Mouse (Mus musculus) CH12F3 (cell line): ENCODE results near the gene Akap10.

ENCODE experiments used
- in situ Hi-C: fragments of 300-500 bp; cut with MboI; formaldehyde crosslinking; loops from 2 replicates; pipeline ENCODE4 v1.14.3; 2020; ENCODE audit warnings: low sequenced_read_pairs

Gene Akap10

GRCm38 (mm10) chr11:61930098-61930517 is at the start of gene Akap10:
TSS of gene Akap10 (minus strand) at chr11:61930252.
- in situ Hi-C loops, result no loop called here

DNA sequence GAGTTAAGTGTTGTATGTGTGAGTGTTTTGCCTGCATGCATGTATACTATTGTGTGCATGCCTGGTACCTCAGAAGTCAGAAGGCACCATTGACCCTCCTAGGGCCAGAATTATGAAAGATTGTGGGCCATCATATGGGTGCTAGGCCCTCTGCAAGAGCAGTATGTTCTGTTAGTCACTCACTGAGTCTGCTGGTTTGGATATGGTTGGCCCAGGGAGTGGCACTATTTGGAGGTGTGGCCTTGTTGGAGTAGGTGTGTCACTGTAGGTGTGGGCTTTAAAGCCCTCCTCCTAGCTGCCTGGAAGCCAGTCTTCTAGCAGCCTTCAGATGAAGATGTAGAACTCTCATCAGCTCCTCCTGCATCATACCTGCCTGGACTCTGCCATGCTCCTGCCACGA is 45.7 kb upstream of the Akap10 start:
- in situ Hi-C loops, result no loop called here

GRCm38 (mm10) chr11:61974106-61974707 is 44.2 kb upstream of the Akap10 start:
- in situ Hi-C loops, result no loop called here

DNA sequence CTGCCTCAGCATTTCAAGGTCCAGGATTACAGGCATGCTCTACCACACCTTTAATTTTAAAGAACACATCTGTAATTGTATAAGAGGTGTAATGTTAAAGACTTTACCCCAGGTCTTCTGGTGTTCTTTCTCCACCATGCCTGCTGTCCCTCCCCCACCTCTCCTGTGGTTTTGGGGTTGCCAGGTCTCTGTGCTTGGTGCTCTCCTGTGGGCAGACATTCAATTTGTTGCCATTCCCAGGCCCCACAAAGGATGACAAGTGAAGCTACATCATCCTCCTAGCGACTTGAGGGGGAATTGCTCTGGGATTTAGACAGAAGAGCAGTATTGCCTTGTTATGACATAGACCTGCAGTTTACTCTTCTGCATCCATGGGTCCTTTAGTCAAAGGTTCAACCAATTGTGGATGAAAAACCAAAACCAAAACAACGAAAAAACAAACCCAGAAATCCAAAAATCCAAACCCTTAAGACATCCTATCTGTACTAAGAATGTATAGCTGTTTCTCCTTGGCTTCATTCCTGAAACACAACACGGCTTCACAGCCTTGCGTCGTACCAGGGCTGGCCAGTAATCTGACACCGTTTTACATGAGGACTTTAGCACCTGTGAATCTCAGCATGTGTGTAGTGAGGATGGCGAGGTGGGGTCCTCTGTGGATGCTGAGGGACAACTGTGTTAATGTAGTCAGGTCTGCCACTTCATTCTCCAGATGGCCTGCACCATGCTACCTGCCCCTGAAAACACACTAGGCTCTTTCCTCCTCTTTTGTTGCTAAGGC is 41.6 kb upstream of the Akap10 start:
- in situ Hi-C loops, result no loop called here

DNA sequence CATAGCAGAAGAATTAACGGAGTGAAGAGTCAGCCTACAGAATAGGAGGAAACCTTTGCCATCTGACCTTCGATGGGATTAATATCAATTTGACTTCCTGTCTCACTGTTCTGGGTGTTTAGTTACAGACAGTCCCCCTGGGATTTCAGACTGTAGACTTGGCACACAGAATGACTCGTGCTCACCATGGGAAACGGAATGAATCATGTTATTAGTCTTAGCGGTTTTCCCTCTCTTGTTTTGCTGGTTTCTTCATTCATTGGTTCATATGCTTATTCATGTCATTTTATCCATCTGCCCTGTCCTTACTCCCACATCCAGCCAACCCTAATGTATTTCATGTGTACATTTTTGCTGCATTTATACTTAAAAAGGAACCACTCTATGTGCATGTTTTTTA is 40.8 kb upstream of the Akap10 start:
- in situ Hi-C loops, result no loop called here

GRCm38 (mm10) chr11:61968875-61969274 is 38.8 kb upstream of the Akap10 start:
- in situ Hi-C loops, result no loop called here

DNA sequence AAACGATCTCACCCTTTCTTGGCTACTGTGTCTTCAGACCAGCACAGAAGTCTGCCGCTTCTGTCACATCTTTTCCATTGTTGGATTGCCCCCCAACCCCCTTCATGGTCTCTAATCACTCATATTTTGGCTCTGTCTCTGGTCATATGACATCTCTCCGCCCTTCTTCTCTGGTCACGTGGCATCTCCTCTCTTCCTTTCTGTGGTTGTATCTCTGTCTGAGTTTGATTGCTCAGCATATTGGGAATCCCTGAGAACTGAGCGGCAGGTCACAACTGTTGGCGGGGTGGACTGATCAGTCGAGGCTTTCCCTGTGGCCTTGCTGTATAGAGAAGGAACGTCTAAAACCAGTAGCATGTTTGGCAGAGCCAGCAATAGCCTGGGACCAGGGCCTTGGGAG is 37.0 kb upstream of the Akap10 start:
- in situ Hi-C loops, result no loop called here

DNA sequence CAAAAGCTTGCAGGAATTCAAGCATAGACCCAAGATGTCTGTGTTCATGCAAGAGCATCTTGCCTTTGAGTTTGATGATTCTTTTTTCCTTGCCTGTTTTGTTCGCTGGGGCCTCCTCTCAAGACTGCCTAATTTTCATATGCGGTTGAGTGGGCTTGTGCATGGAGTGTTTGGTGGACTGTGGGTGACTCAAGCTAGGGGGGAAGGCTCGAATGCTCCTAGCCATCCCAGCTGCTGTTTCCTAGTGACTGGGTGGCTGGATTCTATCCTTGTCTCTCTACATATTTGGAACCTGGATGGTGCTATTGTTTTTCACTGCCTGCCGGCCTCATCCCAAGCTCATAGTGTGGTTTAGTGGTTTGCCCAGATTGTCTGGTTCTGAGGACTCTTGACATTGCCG is 34.6 kb upstream of the Akap10 start:
- in situ Hi-C loops, result no loop called here

DNA sequence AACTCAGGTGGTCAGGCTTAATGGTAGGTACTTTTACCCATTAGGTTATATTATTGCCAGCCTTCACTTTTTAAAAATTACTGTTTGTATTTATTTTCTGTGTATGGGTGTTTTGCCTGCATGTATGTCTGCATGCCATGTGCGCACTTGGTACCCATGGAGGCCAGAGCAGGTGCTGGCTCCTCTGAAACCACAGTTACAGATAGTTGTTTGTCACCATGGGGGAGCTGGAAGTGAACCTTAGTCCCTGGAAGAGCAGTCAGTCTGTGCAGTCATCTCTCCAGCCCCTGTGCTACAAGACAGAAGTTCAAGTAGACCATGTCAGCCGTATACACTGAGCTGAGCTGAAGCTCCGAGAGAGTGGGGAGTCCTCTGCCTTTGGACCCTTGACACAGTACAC is 33.1 kb upstream of the Akap10 start:
- in situ Hi-C loops, result no loop called here

GRCm38 (mm10) chr11:61962684-61963083 is 32.6 kb upstream of the Akap10 start:
- in situ Hi-C loops, result no loop called here

- in situ Hi-C loops, result no loop called here
Measured at GRCm38 (mm10) chr11:61960096-61960495, 30.0 kb upstream of the Akap10 start.

DNA sequence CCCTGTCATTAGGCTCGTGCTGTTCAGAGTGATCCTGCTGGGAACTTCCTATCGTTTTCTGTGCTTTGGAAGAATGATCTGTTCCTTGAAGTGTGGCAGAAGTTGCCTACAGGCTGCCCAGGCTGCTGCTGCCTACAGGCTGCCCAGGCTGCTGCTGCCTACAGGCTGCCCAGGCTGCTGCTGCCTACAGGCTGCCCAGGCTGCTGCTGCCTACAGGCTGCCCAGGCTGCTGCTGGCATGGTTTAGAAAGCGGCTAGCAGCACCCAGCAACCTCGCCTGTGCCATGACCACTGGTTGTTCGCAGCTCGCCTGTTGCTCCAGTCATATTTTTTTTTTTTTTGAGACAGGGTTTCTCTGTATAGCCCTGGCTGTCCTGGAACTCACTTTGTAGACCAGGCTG is 28.7 kb upstream of the Akap10 start:
- in situ Hi-C loops, result loop anchor here (10.0 kb wide), 1 partner anchor 326 kb away; the partner anchor contains the start of genes Ttc19 and Zswim7

- in situ Hi-C loops, result loop anchor here (10.0 kb wide), 1 partner anchor 327 kb away; the partner anchor contains the start of genes Ttc19 and Zswim7
Measured at GRCm38 (mm10) chr11:61957296-61957813, 27.3 kb upstream of the Akap10 start.

- in situ Hi-C loops, result loop anchor here (10.0 kb wide), 1 partner anchor 328 kb away; the partner anchor contains the start of genes Ttc19 and Zswim7
Measured at GRCm38 (mm10) chr11:61956572-61957295, 26.7 kb upstream of the Akap10 start, which contains the start of gene Specc1. TSS of gene Specc1 (plus strand) at chr11:61956763.

- in situ Hi-C loops, result loop anchor here (10.0 kb wide), 1 partner anchor 329 kb away; the partner anchor contains the start of genes Ttc19 and Zswim7
Measured at GRCm38 (mm10) chr11:61955951-61956350, 25.9 kb upstream of the Akap10 start.

DNA sequence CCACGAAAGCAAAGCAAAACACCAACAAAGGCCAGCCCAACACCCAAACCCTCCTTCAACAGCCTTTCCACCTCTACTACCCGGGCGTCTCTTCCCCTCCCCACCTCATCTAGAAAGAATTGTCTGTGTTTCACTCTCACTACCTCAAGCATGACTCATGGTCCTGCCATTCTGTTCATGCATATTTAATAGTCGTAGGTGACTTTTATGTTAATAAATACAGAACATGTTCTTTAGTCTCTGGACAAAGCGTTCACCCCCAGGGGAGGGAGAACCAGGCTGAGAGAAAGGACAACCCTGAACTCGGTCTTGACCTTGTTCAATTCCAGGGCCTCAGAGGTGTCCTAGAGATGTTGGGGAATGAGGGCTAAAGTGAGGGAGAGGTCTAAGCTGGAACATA is 25.1 kb upstream of the Akap10 start:
- in situ Hi-C loops, result loop anchor here (10.0 kb wide), 1 partner anchor 330 kb away; the partner anchor contains the start of genes Ttc19 and Zswim7

DNA sequence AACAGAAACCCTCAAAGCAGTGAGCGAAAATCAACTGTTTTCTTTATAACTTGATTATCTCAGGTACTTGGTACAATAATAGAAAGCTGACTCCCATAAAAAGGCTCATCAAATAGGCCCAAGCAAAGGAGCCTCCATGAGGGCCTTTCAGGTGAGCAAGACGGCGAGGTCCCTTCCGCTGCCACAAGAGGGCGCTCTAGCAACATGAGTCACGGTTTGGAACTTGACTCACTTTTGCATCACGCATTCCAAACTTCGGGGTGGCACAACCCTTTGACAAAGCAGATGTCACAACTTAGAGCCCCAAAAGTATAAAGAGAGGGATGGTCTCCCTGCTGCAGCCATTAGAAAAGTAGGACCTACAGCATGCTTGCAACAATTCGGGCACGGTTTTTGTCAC is 20.6 kb upstream of the Akap10 start:
- in situ Hi-C loops, result loop anchor here (10.0 kb wide), 1 partner anchor 334 kb away; the partner anchor contains the start of genes Ttc19 and Zswim7

- in situ Hi-C loops, result loop anchor here (5.0 kb wide), 1 partner anchor 98 kb away; no protein-coding TSS in a partner anchor
Measured at GRCm38 (mm10) chr11:61949315-61949714, 19.3 kb upstream of the Akap10 start.

DNA sequence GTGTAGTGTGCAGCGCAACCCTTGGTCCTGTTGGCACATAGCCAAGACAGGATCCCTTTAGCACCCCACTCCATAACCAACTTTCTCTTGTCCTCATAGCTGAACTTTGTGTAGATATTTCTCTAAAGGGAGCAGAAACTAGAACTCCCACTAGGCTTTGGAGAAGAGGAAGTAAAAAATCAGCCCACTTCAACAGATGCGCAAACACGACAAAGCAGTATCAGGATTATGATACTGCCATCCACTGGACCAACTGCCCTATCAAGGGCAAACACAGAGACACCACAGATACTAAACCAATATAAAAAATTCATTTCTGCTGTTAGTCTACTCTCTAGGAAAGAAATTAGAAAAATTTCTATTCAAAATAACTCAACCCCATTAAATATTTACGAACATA is 16.6 kb upstream of the Akap10 start:
- in situ Hi-C loops, result loop anchor here (5.0 kb wide), 1 partner anchor 101 kb away; no protein-coding TSS in a partner anchor

DNA sequence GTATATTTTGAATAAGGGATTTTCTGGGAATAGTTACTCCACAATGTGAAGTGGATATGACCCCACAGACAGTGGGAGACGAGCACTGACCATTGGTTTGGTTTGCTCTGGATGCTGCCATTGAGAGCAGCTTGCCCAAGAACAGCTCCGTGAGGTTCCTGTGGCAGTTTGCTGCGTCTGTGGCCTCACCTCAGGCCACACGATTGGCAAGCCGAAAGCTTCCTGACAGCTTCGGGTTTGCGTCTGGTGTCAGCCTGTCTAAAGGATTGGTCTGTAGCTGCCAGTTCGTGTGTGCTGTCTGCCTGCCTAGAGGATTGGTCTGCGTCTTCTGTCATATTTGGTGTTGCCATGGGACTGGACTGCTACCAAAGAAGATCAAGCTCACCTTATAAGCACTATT is 14.4 kb upstream of the Akap10 start:
- in situ Hi-C loops, result no loop called here

DNA sequence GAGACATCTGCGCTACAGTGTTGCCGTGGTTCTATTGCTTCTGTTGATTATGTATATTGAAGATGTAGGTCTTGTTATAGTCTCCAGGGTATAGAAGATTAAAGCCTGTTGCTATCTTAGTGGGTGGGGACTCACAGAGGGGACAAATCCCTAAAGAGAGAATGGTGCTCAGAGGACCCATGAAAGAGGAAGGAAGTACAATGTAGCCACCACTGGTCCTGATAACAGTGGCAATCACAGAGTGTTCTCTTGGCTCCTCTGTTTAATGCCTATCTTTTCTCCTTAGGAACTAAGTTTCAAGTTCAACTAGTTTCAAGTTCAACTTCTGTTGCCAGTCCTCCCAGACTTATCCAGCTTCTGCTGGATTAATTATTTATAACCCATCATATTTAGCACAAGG is 12.9 kb upstream of the Akap10 start:
- in situ Hi-C loops, result no loop called here
